Mouse (Mus musculus) gastrocnemius, postnatal 14 days (tissue): ENCODE data around the gene Tnnc2. TPM values are rescaled to one million over a fixed set of nuclear protein-coding genes. Genes with fewer than 3 reads are reported as not detected.

ENCODE experiments used
- DNase-seq: peaks from one replicate; pipeline ENCODE4 v3.0.0; 2021; ENCODE audit warnings: mixed read lengths
- intact Hi-C: fragments of 180-260 bp; cut with DNase I; formaldehyde crosslinking; loops from one replicate; pipeline ENCODE4 v1.15.1; 2025; ENCODE audit warnings: low total_unique reads
- long read RNA-seq, 2 experiments: library from polyadenylated mRNA; stranded (forward); transcript quantifications; one replicate each; pipeline ENCODE4 v2.0.0; 2021
- total RNA-seq, 2 experiments: library from RNA; stranded (reverse); gene quantifications; 2 replicates each; pipeline ENCODE4 v1.2.3; 2021

Gene Tnnc2
- over 10,000 TPM; 14,912 to 15,737 TPM for total RNA-seq
- long read RNA-seq, experiment 1, transcript Tnnc2-201 (6 exons, 700 nt), result major isoform, 23,749 of 24,329 reads
- long read RNA-seq, experiment 1, partial matches to known transcripts, result 264 of 24,329 reads
- long read RNA-seq, experiment 1, other reads (novel, unspliced or antisense), result 316 of 24,329 reads
- long read RNA-seq, experiment 2, transcript Tnnc2-201 (6 exons, 700 nt), result major isoform, 25,800 of 26,475 reads
- long read RNA-seq, experiment 2, partial matches to known transcripts, result 515 of 26,475 reads
- long read RNA-seq, experiment 2, other reads (novel, unspliced or antisense), result 160 of 26,475 reads

DNA sequence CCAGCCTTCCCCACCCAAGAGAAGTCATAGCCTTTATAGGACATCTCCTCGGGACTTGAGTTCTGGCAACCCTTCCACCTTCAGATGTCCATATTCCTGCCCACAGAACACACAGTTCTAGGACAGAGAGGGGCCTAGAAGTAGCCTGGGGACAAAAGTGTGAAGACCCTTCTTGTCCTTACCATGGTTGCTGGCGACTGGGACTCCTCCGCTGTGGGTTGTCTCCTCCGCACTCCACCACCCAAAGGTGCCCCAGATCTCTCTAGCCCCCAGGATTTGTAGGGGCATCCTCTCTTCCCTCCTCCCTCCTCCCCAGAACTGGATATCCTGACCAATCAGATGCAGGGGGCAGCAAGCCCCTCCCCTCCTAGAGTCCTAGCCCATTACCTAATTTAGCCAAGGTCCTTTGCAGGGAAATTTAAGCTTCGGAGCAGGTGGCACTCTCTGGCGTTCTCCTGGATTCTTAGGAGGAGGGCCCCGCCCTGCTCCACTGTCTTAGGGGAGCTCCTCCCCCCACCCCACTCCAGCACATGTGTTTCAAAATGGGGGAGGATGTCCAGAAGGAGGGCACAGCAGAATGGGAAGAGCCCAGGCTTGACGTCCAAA, at the start of gene Tnnc2:
Gene Tnnc2, minus strand, starts transcription at position 487 of the 606 bp plus-strand sequence.
- DNase-seq, result peak; percentile 68
- intact Hi-C loops, result no loop called here

GRCm38 (mm10) chr2:164829090-164829489, 49.3 kb upstream of the Tnnc2 start:
- intact Hi-C loops, result no loop called here
- no peak for DNase-seq

DNA sequence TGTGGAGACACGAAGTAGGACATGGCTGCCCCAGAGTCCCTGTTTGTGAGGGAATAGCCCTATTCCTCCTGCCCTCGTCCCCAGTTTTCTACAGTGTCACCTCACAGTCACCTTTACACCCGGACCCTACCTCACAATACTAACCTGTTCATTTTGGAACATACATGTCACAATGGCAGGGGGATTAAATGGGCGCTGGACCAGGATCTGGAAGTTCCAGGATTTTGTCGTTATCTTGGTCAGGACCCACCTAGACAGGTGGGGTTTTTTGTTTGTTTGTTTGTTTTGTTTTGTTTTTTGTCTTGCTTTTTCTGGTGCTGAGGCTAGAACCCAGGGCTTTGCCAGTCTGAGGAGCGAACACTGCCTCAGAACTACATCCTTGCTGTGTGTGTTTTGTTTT, 48.7 kb upstream of the Tnnc2 start, which contains the start of gene Spata25:
Gene Spata25, minus strand, starts transcription at position 101 of the 400 bp plus-strand sequence.
- intact Hi-C loops, result no loop called here
- DNase-seq, result no peak

DNA sequence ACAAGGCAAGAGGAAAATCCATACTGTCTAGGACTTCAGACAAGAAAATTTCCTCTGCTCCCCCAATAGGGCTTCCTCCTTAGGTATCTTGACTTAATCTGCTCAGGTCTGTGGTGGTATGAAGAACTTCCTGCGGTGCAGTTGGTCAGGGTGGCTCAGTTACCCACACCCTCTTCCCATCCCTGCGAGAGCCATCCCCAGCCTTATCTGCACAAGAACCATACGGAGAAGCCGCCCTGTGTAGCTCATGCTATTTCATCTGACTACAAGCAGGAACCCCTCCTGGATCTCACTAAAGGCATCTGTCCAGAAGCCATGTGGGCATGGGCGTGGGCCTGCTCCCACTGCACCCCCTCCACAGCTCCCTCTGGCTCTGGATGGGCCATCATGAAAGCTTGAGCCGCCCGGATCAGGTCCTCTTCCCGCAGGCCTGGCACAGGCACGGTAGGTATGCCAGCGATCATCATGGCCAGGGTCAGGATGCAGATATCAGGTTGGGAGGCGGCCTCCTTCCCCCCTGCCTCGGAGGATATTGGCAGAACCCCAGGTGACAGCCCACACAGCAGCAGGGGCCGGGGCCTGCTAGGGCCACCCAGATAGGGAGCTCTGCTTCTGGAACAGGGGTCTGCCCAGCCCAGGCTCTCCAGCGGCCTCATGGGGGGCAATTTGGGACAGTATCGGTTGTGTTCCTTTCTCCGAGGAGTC, 47.5 kb upstream of the Tnnc2 start:
- intact Hi-C loops, result no loop called here
- no peak for DNase-seq

DNA sequence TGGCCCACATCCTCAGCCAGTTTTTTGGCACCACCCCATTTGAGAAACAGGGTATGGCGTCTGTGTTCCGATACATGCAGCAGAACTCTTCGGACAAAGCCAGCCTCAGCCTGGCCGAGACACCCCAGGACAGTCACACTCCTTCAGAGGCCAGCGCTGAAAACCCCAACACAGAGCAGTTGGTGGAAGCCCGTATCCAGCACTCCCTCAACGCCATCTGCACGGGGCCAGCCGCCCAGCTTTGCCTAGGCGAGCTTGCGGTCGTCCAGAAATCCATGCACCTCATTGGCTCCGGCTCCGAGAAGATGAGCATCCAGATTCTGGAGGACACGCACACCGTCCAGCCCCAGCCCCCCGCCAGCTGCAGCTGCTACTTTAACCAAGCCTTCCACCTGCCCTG, 45.8 kb upstream of the Tnnc2 start:
- intact Hi-C loops, result no loop called here
- no peak for DNase-seq

- DNase-seq, result no peak
- intact Hi-C loops, result no loop called here
Measured at GRCm38 (mm10) chr2:164823969-164824368, 44.2 kb upstream of the Tnnc2 start.

- intact Hi-C loops, result no loop called here
- DNase-seq, result no peak
Measured at GRCm38 (mm10) chr2:164823181-164823585, 43.4 kb upstream of the Tnnc2 start.

GRCm38 (mm10) chr2:164822636-164823165, 42.9 kb upstream of the Tnnc2 start, which contains the start of gene Zswim1:
Gene Zswim1 (plus strand): TSS chr2:164822686.
- intact Hi-C loops, result no loop called here
- DNase-seq, result peak; percentile 98

DNA sequence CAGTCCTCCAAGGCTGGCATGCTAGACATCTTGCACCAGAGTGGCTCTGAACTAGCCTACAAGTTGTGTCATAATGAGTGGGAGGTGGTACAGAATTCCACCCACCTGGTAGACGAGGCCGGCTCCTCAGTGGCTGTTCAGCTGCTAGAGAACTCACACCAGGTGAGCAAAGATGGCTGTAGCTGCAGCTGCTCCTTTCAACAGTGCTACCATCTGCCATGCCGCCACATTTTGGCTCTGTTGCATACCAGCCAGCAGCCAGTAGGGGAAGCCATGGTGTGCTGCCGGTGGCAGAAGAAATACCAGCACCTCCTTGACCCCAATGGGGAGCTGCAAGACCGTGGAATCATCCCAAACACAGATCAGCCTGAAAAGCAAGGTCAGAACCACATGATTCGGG, 41.3 kb upstream of the Tnnc2 start:
- no peak for DNase-seq
- intact Hi-C loops, result no loop called here

DNA sequence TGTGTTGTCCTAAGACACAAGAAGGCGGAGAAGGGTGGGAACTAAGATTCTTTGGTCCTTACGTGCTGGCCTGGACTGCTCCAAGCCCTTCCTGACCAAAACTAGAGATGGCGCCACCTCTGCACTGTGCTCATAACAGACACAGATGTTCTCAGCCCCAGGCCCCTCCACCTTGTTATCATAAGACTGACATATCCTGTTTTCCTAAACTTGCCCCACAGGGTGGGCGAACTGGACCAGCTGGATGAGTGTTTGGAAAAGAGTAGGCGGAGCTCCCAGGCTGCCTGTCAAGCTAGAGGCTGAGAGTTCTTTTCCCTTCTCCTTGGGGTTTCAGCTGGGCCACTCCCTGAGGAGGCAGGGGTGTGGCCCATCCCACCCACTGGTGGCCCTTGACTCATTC, 37.9 kb upstream of the Tnnc2 start:
- intact Hi-C loops, result no loop called here
- DNase-seq, result no peak

DNA sequence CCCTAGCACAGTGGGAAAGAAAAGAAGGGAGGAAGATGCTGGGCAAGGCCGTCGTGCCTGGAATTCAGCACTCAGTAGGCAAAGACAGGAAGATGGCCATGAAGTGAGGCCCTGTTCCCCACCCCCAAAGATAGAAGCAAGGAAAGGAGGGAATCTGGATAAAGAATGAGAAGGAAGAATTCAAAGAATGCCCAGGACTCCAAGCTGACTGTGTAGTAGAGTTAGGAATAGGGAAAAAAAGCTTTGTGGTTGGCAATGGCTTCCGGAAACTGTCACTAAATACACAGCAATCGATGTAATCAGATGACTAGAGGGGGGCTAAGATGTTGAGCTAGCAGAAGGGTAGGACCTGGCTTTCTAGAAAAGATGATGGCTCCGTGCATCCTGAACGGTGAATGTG, 37.4 kb upstream of the Tnnc2 start:
- no peak for DNase-seq
- intact Hi-C loops, result no loop called here

DNA sequence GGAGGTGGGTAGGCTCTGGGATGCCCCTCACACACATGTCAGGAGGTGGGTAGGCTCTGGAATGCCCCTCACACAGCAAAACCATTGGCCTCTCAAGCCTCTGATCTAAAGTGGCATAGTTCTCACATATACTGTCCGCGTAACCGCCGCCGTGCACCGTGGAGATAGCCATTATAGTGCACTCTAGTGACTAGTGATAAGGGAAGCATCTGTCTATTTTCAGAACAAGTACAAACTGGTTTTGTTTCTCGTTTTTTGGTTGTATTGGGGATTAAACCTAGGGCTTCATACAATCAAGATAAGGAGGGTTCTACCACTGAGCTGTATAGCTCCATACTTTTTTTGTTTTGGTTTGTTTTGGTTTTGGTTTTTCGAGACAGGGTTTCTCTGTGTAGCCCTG, 36.1 kb upstream of the Tnnc2 start:
- DNase-seq, result no peak
- intact Hi-C loops, result no loop called here

GRCm38 (mm10) chr2:164815348-164815747, 35.6 kb upstream of the Tnnc2 start:
- intact Hi-C loops, result no loop called here

GRCm38 (mm10) chr2:164813557-164813956, 33.8 kb upstream of the Tnnc2 start:
- intact Hi-C loops, result no loop called here
- DNase-seq, result no peak

More at GRCm38 (mm10) chr2:164815348-164815747, 35.6 kb upstream of the Tnnc2 start:
- DNase-seq, result no peak

DNA sequence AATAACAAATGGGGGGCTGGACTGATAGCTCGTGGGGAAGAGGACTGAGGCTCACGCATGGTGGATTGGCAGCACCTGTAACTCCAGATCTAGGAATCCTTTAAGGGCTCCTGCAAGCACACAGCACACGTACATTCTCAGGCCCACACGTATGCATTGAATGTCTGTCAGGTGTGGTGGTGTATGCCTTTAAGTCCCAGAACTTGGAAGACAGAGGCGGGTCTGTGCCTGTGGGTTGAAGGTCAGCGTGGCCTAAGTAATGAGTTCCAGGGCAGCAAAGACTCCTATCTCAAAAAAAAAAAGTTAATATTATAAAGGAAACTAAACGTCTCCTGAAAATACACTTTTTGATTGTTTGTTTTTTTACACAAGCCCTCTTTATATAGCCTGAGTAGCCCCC, 26.8 kb upstream of the Tnnc2 start:
- intact Hi-C loops, result no loop called here
- no peak for DNase-seq

- intact Hi-C loops, result no loop called here
- DNase-seq, result no peak
Measured at GRCm38 (mm10) chr2:164805332-164805718, 25.6 kb upstream of the Tnnc2 start.

- intact Hi-C loops, result no loop called here
- DNase-seq, result peak; percentile 93
Measured at GRCm38 (mm10) chr2:164804533-164805331, 25.0 kb upstream of the Tnnc2 start, which contains the start of the genes Acot8 and Zswim3. Gene Acot8 (minus strand): TSS chr2:164804882. Gene Zswim3 (plus strand): TSS chr2:164805098.

GRCm38 (mm10) chr2:164803921-164804313, 24.1 kb upstream of the Tnnc2 start:
- intact Hi-C loops, result no loop called here

GRCm38 (mm10) chr2:164803201-164803920, 23.6 kb upstream of the Tnnc2 start:
- no peak for DNase-seq
- intact Hi-C loops, result no loop called here

More at GRCm38 (mm10) chr2:164803921-164804313, 24.1 kb upstream of the Tnnc2 start:
- DNase-seq, result no peak
